Mouse (Mus musculus) mammary gland, adult 2 months (tissue): ENCODE results near the gene Kif22. TPM values are rescaled to one million over a fixed set of nuclear protein-coding genes. Genes with fewer than 3 reads are reported as not detected.

ENCODE experiments used
- polyA plus RNA-seq: library from polyadenylated mRNA; depleted of rRNA; stranded (reverse); fragments of >200 nt; gene quantifications from 2 replicates; pipeline ENCODE4 v1.2.3, GENCODE M21; 2012; ENCODE audit warnings: low replicate concordance; rRNA removed

Gene Kif22
- polyA plus RNA-seq = 1.8 and 2.1 TPM in 2 replicates

GRCm38 (mm10) chr7:127041851-127042672 is at the start of gene Kif22:
Gene Kif22, minus strand, starts transcription at chr7:127042471.

GRCm38 (mm10) chr7:127091114-127091896 is 49.0 kb upstream of the Kif22 start, which contains the start of gene AI467606:
Gene AI467606, plus strand, starts transcription at chr7:127091359.

DNA sequence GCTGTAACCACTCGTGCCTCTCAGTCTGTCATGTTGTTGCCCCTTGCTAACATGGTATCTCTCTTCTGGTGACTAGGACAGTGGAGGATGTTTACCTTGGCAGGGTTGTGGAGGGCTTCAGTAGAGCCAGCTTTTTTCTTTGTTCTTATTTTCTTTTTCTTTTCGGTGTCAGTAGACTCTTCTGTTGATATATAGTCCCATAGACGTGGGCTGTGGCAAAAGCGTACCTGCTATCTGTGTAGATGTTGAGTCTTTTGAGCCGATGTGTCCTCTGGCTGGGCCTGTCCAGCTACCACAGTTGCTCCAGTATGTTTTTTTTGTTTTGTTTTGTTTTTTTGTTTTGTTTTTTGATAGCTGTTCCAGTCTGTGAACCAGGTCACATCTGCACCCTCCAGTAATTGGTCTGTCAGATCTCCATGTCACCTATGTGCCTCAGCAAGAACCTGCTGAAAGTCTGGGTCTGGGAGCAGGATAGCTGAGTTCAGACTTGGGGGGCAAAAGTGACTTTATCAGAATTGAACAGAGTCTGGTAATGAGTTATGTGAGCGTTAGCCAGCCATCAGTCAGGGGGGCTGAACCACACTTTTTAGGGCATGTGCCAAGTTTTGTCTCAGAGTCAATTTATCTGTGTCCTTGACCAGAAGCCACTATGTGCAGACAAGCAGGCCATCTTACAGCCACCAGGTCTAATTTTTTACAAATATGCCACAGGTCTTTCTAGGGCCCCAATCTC is 45.2 kb upstream of the Kif22 start, which contains the start of gene Zg16:
Zg16 (minus strand) TSS at position 51 of the 733 bp plus-strand sequence.

DNA sequence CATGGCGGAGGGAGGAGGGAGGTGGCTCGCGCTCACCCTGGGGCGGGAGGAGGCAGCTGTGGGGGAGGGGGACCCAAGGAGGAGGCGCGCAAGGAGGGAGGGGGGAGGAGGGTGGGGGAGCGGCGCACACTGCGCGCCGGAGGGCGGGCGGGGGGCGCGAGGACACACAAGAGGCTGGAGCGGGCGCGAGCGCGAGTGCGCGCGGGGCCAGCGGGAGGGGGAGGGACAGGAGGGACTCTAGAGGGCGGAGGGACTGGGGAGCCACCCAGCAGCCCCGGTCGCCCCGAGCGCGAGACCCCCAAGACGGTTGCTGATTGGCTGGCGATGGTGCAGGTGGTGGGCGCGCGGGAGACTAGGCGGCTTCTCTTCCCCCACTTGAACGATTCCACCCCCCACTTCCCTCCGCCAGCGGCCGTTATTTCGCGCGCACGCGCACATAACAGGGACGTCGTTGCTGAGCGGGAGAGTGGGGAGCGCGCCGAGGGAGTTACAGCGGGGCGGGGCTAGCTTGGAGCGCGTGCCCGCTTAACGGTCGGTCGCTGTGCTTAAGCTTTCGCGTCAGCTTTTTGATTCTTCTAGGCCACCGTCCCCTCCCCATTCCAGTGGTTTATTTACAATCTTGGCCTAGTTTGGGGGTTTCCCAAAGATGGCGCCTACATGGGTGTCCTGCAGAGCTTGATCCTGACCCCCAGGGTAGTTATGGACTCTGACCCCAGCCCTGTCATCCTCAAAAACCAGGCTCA is 15.1 kb downstream of the Kif22 start, which contains the start of gene Maz:
Maz (minus strand) TSS at position 54 of the 743 bp plus-strand sequence.

DNA sequence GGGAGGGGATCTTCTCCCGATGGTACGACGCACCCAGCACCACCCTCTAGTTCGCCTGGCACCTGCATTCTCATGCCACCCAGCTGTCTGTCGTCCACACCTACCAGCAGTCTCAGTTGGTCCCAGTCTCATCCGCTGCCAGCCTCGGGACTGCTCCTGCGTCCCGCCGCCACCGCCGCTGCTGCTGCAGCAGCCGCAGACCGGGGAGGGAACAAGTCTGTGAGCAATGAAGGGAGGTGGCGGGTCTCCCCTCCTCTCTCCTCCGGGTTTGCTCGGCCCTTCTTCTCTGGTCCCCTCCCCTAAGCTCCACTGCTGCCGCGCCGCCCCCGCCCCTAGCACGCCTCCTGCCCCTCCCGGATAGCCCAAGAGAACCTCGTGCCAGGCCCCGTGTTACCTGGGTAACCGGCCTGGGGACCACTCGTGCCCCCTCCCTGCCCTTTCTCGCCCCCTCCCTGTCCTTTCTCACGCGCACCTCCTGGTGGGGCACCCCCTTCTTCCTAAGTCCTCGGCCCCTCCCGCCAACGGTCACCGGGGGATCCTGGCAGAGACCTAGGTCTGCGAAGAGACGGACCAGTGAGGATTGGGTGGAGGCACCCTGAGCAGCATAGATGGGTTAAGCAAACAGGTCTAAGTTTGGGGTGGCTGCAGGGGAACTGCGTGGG is 21.2 kb downstream of the Kif22 start, which contains the start of the genes Gm42742 and Prrt2:
Gm42742 (minus strand) TSS at position 197 of the 662 bp plus-strand sequence.
Prrt2 (minus strand) TSS at position 311 of the 662 bp plus-strand sequence.

GRCm38 (mm10) chr7:127016971-127017949 is 25.0 kb downstream of the Kif22 start, which contains the start of gene Pagr1a:
Gene Pagr1a, minus strand, starts transcription at chr7:127017352.

DNA sequence TGATC is 26.0 kb downstream of the Kif22 start, which contains the start of gene Pagr1b:
Pagr1b (minus strand) TSS at position 4 of the 5 bp plus-strand sequence.

GRCm38 (mm10) chr7:127014320-127014719 is 28.0 kb downstream of the Kif22 start, which contains the start of gene Mvp:
Gene Mvp, minus strand, starts transcription at chr7:127014621.

Other genes starting within 250 kb of the Kif22 start
- gene Ppp4c, start 250.0 kb downstream of the Kif22 start, polyA plus RNA-seq = 180 and 199 TPM in 2 replicates
- 44.5 and 50.4 TPM in 2 replicates for gene Fam57b, start 244.8 kb downstream of the Kif22 start, polyA plus RNA-seq
- gene 4930451I11Rik, start 210.8 kb downstream of the Kif22 start, polyA plus RNA-seq = not detected in 2 replicates
- gene Doc2a, start 195.1 kb downstream of the Kif22 start, polyA plus RNA-seq = 0.04 TPM in 1 of 2 replicates, not detected in the other
- gene Hirip3, start 180.5 kb downstream of the Kif22 start, polyA plus RNA-seq = 2.8 and 3.3 TPM in 2 replicates
- gene Ino80e, start 180.1 kb downstream of the Kif22 start, polyA plus RNA-seq = 67.6 and 89.1 TPM in 2 replicates
- 75.5 and 171 TPM in 2 replicates for gene Taok2, start 157.8 kb downstream of the Kif22 start, polyA plus RNA-seq
- gene Tmem219, start 119.6 kb downstream of the Kif22 start, polyA plus RNA-seq = 96.1 and 130 TPM in 2 replicates
- gene Kctd13, start 113.6 kb downstream of the Kif22 start, polyA plus RNA-seq = 24.1 and 31.6 TPM in 2 replicates
- 0.20 and 0.35 TPM in 2 replicates for gene Asphd1, start 92.9 kb downstream of the Kif22 start, polyA plus RNA-seq
- 3.1 and 3.5 TPM in 2 replicates for gene Sez6l2, start 91.9 kb downstream of the Kif22 start, polyA plus RNA-seq
- 251 and 278 TPM in 2 replicates for gene Cdipt, start 66.6 kb downstream of the Kif22 start, polyA plus RNA-seq
- gene Cdiptos, start 66.4 kb downstream of the Kif22 start, polyA plus RNA-seq = 0.82 and 3.2 TPM in 2 replicates
- gene Mvp, start 27.9 kb downstream of the Kif22 start, polyA plus RNA-seq = 90.2 and 123 TPM in 2 replicates
- gene Pagr1b, start 26.0 kb downstream of the Kif22 start, polyA plus RNA-seq = 2.4 and 3.3 TPM in 2 replicates
- 0.93 and 1.2 TPM in 2 replicates for gene Pagr1a, start 25.1 kb downstream of the Kif22 start, polyA plus RNA-seq
- 26.4 and 46.4 TPM in 2 replicates for gene Gm42742, start 21.4 kb downstream of the Kif22 start, polyA plus RNA-seq
- gene Prrt2, start 21.3 kb downstream of the Kif22 start, polyA plus RNA-seq = 22.2 and 31.3 TPM in 2 replicates
- gene Maz, start 15.4 kb downstream of the Kif22 start, polyA plus RNA-seq = 126 and 431 TPM in 2 replicates
- gene Zg16, start 44.9 kb upstream of the Kif22 start, polyA plus RNA-seq = 0.34 TPM in 1 of 2 replicates, not detected in the other
- 52.3 and 188 TPM in 2 replicates for gene AI467606, start 48.9 kb upstream of the Kif22 start, polyA plus RNA-seq
- gene Qprt, start 79.8 kb upstream of the Kif22 start, polyA plus RNA-seq = 7.9 and 9.5 TPM in 2 replicates
- 27.8 and 37.7 TPM in 2 replicates for gene Spn, start 95.4 kb upstream of the Kif22 start, polyA plus RNA-seq
- 20.9 and 26.3 TPM in 2 replicates for gene Cd2bp2, start 153.6 kb upstream of the Kif22 start, polyA plus RNA-seq
- gene Tbc1d10b, start 166.0 kb upstream of the Kif22 start, polyA plus RNA-seq = 33.9 and 43.0 TPM in 2 replicates
- 1.2 and 1,692 TPM in 2 replicates for gene Mylpf, start 166.4 kb upstream of the Kif22 start, polyA plus RNA-seq
- gene Zfp553, start 190.6 kb upstream of the Kif22 start, polyA plus RNA-seq = 9.6 and 16.8 TPM in 2 replicates
- 75.4 and 186 TPM in 2 replicates for gene Sept1, start 190.7 kb upstream of the Kif22 start, polyA plus RNA-seq
- gene Zfp771, start 201.8 kb upstream of the Kif22 start, polyA plus RNA-seq = 47.0 and 163 TPM in 2 replicates
- 48.0 and 48.7 TPM in 2 replicates for gene Dctpp1, start 218.2 kb upstream of the Kif22 start, polyA plus RNA-seq
- 26.2 and 37.4 TPM in 2 replicates for gene Sephs2, start 231.6 kb upstream of the Kif22 start, polyA plus RNA-seq